Mouse (Mus musculus) CD4-positive, CD25-positive, alpha-beta regulatory T cell, adult 2 months (primary cell): ENCODE data around the gene Nkain4.
A peak's percentile ranks its signal among the peaks of the same experiment; 100 is the strongest.

ENCODE experiments used
- DNase-seq: peaks from one replicate; pipeline ENCODE4 v3.0.0-alpha.2; 2012; ENCODE audit warnings: low read depth, low spot score

Nkain4 gene

GRCm38 (mm10) chr2:180894029-180894623 is 60.4 kb downstream of the Nkain4 start:
- DNase-seq = peak; percentile 37

- no peak for DNase-seq
Measured at GRCm38 (mm10) chr2:180893537-180894028, 60.9 kb downstream of the Nkain4 start.

DNA sequence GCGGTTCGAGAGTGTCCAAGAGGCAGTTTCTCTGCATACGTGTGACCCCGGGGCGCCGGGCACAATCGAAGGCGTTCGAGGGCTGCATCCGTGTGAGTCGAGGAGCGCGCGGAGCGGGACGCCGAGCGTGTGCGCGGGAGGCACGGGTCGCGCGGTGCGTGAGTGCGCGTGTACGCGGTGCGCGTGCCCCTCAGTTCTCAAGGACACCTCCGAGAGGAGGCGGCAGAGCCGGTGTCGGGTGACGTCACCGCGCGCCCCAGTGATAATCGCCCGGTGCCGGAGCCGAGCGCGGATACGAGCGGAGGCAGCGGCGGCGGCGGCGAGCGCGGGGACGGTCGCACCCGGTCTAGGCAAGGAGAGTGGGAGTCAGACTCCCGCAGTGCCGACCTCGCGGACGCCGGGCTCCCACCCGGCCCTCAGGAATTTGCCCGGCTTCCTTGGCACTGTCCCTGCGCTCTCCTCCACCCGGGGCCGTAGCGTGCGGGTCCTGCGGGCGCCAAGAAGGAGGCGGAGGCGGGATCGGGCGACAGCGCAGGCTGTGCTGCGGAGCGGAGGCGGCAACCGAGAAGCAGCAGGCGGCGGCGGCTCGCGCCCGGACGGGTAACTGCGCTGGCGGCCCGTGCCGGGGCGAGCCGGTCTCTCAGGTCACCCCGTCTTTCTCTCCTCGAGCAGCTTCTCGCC is 61.5 kb downstream of the Nkain4 start:
- peak; percentile 24 for DNase-seq

DNA sequence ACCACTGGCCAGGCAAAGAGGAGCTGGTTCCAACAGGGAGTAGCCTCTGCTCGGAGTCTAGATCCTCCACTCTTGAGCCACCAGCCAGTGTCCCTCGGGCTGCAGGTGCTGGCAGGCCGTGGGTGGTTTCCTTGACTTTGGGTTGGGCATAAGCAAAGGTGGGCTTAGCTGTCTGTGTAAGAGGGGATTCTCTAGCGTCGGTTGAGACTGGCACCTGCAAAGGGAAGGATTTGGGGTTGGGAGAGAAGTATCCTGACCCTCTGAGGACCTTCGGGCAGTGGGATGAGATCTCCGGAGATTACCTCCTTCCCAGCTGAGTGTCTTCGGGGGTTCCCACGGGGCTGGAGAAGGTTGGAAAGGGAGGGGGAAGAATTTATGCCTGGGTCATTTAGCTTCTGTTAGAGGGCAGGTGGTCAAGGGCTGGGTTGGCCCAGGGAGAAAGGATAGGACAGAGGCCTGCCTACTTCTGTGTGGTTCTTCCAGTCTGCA is 62.6 kb downstream of the Nkain4 start:
- no peak for DNase-seq

DNA sequence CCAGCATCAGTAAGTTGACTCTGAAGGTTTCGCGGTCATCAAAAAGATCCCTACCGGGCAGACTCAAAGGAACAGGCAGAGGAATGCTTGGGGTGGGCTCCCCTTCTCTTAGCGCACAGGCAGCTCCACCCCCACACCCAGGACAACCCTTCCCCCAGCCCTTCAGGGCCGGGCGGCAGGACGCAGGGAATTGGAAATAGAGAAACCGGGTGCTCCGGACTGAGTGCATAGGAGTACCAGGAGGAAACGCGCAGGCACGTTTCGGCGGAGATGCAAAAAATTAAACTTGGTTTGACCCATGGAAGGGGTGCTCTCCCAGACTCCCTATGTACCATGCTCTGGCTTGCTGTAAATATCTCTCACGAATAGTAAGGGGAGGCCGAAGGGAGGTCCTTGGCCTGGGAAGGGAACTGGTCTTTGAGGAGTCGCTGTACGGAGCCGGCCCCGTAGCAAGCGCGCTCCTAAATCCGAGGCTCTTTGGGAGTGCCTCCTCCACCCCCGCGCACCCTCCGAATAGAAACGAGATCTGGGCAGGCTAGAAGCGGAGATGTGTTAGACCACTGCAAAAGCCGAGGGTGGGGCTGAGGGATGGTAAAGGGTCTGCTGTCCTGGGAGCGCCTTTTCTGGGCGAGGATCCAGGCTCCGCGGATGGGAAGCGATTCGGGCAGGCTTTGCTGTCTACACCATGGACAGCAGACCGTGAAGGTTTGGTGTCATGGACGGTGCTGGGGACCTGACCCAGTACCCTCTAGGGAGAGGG is 63.2 kb downstream of the Nkain4 start:
- no peak for DNase-seq

DNA sequence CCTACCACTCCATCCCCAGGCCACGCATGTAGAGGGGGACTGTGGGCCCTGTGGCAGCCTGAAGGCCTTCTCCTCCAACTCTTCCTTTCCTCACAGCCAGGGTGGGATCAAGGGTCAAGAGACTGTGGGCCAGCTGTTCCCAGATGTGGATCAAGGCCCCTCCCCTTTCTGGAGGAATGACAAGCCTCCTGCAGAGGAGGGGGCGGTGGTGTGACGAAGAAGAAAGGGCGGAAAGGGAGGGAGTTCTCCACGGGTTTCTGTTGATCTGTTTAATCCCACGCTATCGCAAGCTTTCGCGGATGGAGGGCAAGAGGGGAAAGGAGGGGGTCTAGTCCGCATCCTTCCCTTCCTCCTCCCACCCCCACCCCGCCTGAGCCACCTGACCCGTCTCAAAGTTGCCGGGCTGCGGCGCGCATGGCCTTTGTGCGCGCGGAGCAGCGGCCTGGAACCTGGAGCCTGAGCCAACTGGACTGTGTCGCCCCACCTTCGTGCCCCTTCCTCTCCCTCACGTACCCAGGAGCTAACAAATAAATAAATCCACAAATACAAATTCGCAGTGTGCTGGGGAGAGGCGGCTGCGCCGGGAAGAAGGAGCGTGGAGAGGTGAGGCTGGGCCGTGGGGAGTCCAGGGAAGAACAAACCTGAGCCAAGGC is 64.0 kb downstream of the Nkain4 start:
- DNase-seq = no peak

GRCm38 (mm10) chr2:180889921-180890280 is 64.6 kb downstream of the Nkain4 start:
- no peak for DNase-seq

- no peak for DNase-seq
Measured at GRCm38 (mm10) chr2:180889271-180889920, 65.1 kb downstream of the Nkain4 start.

- DNase-seq = no peak
Measured at GRCm38 (mm10) chr2:180885270-180885669, 69.2 kb downstream of the Nkain4 start.
